Comparison of ENCODE assay signal across 12 mouse cellular contexts in the genomic region with DNA sequence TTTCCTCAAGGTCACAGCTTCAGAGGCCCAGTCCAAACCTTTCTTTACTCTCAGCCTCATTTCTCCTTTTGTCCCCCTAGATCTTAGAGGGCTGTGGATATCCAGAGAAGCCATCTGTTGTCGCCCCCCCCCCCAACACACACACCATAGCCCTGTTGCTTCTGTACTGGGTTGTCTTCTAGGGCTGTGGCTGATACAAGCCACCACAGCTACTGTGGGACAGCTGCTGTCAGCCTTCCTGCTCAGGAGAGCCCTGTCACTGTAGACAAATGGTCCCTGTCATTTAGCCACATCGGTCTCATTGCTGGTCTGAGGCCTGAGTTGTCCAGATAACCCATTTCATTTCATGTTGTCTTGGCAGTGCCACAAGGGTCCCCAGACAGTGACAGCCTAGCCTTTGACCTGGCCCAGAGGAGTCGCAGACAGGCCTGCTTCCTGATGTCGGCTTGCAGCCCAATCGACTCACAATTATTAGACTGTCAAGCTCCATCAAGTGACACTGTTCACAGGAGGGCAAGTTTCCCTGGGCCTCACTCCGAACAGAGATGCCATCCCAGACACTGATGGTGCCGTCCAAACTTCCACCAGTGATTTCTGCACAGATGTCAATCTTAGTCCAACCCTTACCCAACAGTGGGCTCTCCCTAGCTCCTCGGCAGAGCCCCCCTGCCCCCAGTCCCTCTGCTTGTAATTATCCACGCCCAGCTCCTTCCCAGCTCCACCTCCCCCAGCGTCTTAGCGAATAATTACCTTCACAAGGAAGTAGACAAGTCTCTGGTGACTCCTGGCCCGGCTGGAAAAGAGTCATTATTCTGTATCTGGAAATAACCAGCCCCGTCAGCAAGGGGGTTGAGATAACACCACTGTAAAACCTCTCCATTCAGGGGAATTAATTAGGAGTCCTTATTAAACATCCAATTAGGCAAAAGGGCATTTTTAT. TPM values are rescaled to one million over a fixed set of nuclear protein-coding genes. Genes with fewer than 3 reads are reported as not detected.
DNase-seq lines count a peak whose midpoint lies in the region; ATAC-seq lines count a peak whose summit lies in the region.
"Had no signal": no experiment of that assay in that cellular context is flagged by ENCODE, and none has a peak within 500 bp of the region (broad histone marks: within the 10 kb centered on the region; RNA-seq: fewer than 3 reads in every experiment).

No protein-coding gene starts in this region.

- H3K9ac ChIP-seq in neural tube, embryonic 12.5 days: no peak overlapping the region
- H3K9ac ChIP-seq in limb, embryonic 11.5 days (ENCODE audit: low read length): no peak overlapping the region
- H3K9ac ChIP-seq: heart, embryonic 12.5 days had no signal

- H3K36me3 ChIP-seq in neural tube, embryonic 12.5 days: no peaks in the 10 kb centered on the region
- H3K36me3 ChIP-seq in limb, embryonic 11.5 days (ENCODE audit: control insufficient read depth, insufficient read depth, low read length): no peaks in the 10 kb centered on the region
- H3K36me3 ChIP-seq: heart, embryonic 12.5 days had no signal

- H3K4me2 ChIP-seq in neural tube, embryonic 12.5 days (replicated peaks): no peak overlapping the region
- H3K4me2 ChIP-seq in limb, embryonic 11.5 days (ENCODE audit: low read depth, severe bottlenecking): no peak overlapping the region
- H3K4me2 ChIP-seq: heart, embryonic 12.5 days had no signal

- no peak overlapping the region for H3K27ac ChIP-seq in neural tube, embryonic 12.5 days
- H3K27ac ChIP-seq in limb, embryonic 11.5 days (replicated peaks; ENCODE audit: low read depth, low read length): no peak overlapping the region

- H3K4me3 ChIP-seq in neural tube, embryonic 12.5 days: no peak overlapping the region
- no peak overlapping the region for H3K4me3 ChIP-seq in limb, embryonic 11.5 days (ENCODE audit: low read depth, low read length)
- H3K4me3 ChIP-seq: heart, embryonic 12.5 days had no signal

- H3K27me3 ChIP-seq in neural tube, embryonic 12.5 days (replicated peaks): no peaks in the 10 kb centered on the region
- H3K27me3 ChIP-seq in limb, embryonic 11.5 days (ENCODE audit: control insufficient read depth, insufficient read depth, low read length): no peaks in the 10 kb centered on the region

- peaks cover 12% of the 10 kb centered on the region; the same call in 1 of the 2 replicates for H3K4me1 ChIP-seq in neural tube, embryonic 12.5 days
- H3K4me1 ChIP-seq in limb, embryonic 11.5 days (ENCODE audit: control insufficient read depth, insufficient read depth, low read length): peaks cover 10% of the 10 kb centered on the region
- H3K4me1 ChIP-seq: heart, embryonic 12.5 days had no signal

- no peaks in the 10 kb centered on the region for H3K9me3 ChIP-seq in neural tube, embryonic 12.5 days
- H3K9me3 ChIP-seq in limb, embryonic 11.5 days (ENCODE audit: control insufficient read depth, low read length): no peaks in the 10 kb centered on the region
- H3K9me3 ChIP-seq: heart, embryonic 12.5 days had no signal

- WGBS in neural tube, embryonic 12.5 days: 44% methylated on average over 13 of the region's 13 CpGs
- WGBS in limb, embryonic 11.5 days: 18% methylated on average over 13 of the region's 13 CpGs

- ATAC-seq in neural tube, embryonic 12.5 days (ENCODE audit: low FRiP score, low read depth): 0 out of 2 replicates have a peak, but pooled peaks have one; percentile 17
- ATAC-seq in limb, embryonic 11.5 days (ENCODE audit: insufficient number of reproducible peaks, low FRiP score, low TSS enrichment, low read depth): 0 out of 2 replicates have a peak, but pooled peaks have one; percentile 31
- ATAC-seq: inflammation-experienced regulatory T-cells, adult 6 months had no signal

- intact Hi-C loops in gastrocnemius, postnatal 36 days (cut with DNase I): no loop called here

- DNase-seq in neural tube, embryonic 10.5 days (ENCODE audit: extremely low spot score, low spot score): no peak
- peak; percentile 17 for DNase-seq in kidney, adult 11 months
- DNase-seq in limb, embryonic 11.5 days (ENCODE audit: low spot score): peak; percentile 57
- DNase-seq in gastrocnemius, postnatal 36 days: no peak
- DNase-seq in ovary, postnatal 10 days (ENCODE audit: low spot score): no peak
- DNase-seq in thymus, postnatal 14 days: no peak
- DNase-seq in layer of hippocampus, postnatal 36 days: no peak

RNA-seq across cellular contexts. Expression of a gene that starts 33.1 kb away (rescaled TPM):
- not detected in 2 replicates for polyA plus RNA-seq in neural tube, embryonic 12.5 days (2016; fragmentation: Nextera tagmentation; extraction: Ambion mirVana)
- not detected in 2 replicates for polyA plus RNA-seq in limb, embryonic 11.5 days (2014; fragmentation: Nextera tagmentation; extraction: Ambion mirVana)
- total RNA-seq in gastrocnemius, postnatal 36 days (2021): not detected
- total RNA-seq in layer of hippocampus, postnatal 36 days (2021): under 1 TPM in 1 of 2 experiments, not detected in 1; 0.50 TPM
- total RNA-seq: megakaryocyte-erythroid progenitor cell, adult 5-6 weeks had no signal
- polyA plus RNA-seq: heart, embryonic 12.5 days; inflammation-experienced regulatory T-cells, adult 6 months; liver, embryonic 16.5 days had no signal

Comparison
In these comparisons a context has a peak if more than half of its experiments do, and no peak if none do; other contexts are left out.
1. DNase-seq: peak in kidney, adult 11 months (single experiment) and limb, embryonic 11.5 days (single experiment); none in neural tube, embryonic 10.5 days (single experiment), gastrocnemius, postnatal 36 days (0 of 2), ovary, postnatal 10 days (single experiment), thymus, postnatal 14 days (single experiment) and layer of hippocampus, postnatal 36 days (0 of 2).